Comparison of ENCODE assay signal across 17 mouse cellular contexts in the genomic region with DNA sequence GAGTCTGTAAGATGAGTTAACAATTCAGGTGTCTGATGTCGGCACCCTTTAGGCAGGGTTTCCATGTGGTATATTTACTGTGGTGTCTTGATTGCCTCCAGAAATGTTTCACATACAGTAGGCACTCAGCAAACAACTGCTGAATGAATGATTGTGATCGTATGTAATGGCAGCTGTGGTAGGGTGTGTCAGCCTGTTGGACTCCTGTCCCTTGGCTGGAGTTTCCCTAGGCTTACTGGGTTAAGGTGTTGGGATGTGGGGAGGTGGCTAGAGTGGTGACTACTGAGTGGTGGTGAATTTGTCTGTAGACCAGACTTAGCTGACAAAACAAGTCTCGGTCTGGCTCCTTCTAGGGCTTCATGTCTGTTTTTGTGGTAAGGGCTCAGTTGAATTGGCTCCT. TPM values are rescaled to one million over a fixed set of nuclear protein-coding genes. Genes with fewer than 3 reads are reported as not detected.
DNase-seq lines count a peak whose midpoint lies in the region; TF ChIP-seq lines count a peak whose summit lies in the region.
"Had no signal": no experiment of that assay in that cellular context is flagged by ENCODE, and none has a peak within 500 bp of the region (broad histone marks: within the 10 kb centered on the region; RNA-seq: fewer than 3 reads in every experiment).

No protein-coding gene starts in this region.

- H3K36me3 ChIP-seq in myocyte (ENCODE audit: control insufficient read depth, insufficient read depth), result peaks cover 13% of the 10 kb centered on the region

- TF ChIP-seq CTCF in gastrocnemius, adult 2 months (IDR thresholded peaks at IDR 0.05), result no peak
- no peak for TF ChIP-seq CTCF in layer of hippocampus, adult 2 months (conservative IDR thresholded peaks at IDR 0.05)

- no peak for TF ChIP-seq POLR2A in myocyte (IDR thresholded peaks at IDR 0.05; ENCODE audit: insufficient read length, low read depth)

- no peak overlapping the region for H3ac ChIP-seq in myocyte (ENCODE audit: control insufficient read depth, insufficient read length)

- H3K27ac ChIP-seq in gastrocnemius, adult 2 months, result peak overlapping the region; percentile 4; the same call in 1 of the 2 replicates
- H3K27ac ChIP-seq in layer of hippocampus, adult 2 months, result peak overlapping the region; percentile 82
- H3K27ac ChIP-seq: embryonic facial prominence, embryonic 13.5 days; hindbrain, embryonic 12.5 days had no signal

- intact Hi-C loops in gastrocnemius, adult 2 months (cut with DNase I), result no loop called here
- intact Hi-C loops in gastrocnemius, postnatal 36 days (cut with DNase I), result no loop called here

- DNase-seq in gastrocnemius, adult 2 months, result no peak
- DNase-seq in gastrocnemius, postnatal 36 days, result no peak
- DNase-seq in layer of hippocampus, adult 2 months (ENCODE audit: low spot score in 2 of 2), result no peak
- no peak for DNase-seq in layer of hippocampus, postnatal 25 days (ENCODE audit: extremely low spot score in 1 of 2, low spot score in 1 of 2)
- no peak for DNase-seq in kidney, postnatal 4 days
- DNase-seq: adrenal gland, postnatal 25 days; gastrocnemius, postnatal 25 days; heart, adult 11 months; heart, postnatal 36 days; kidney, adult 11 months had no signal

- no peak overlapping the region for H3K4me3 ChIP-seq in gastrocnemius, adult 2 months
- H3K4me3 ChIP-seq in layer of hippocampus, adult 2 months, result no peak overlapping the region
- no peak overlapping the region for H3K4me3 ChIP-seq in myocyte
- H3K4me3 ChIP-seq: embryonic facial prominence, embryonic 13.5 days; heart, embryonic 13.5 days; hindbrain, embryonic 12.5 days had no signal

- no peaks in the 10 kb centered on the region for H3K27me3 ChIP-seq in myocyte (ENCODE audit: control insufficient read depth, insufficient read depth, insufficient read length)
- H3K27me3 ChIP-seq: embryonic facial prominence, embryonic 13.5 days; heart, embryonic 13.5 days; hindbrain, embryonic 12.5 days had no signal

- H3K4me2 ChIP-seq in myocyte (ENCODE audit: low read depth), result peak overlapping the region; percentile 55
- H3K4me2 ChIP-seq: embryonic facial prominence, embryonic 13.5 days; heart, embryonic 13.5 days; hindbrain, embryonic 12.5 days had no signal

- H3K79me2 ChIP-seq in myocyte (ENCODE audit: control insufficient read depth, insufficient read depth), result peaks cover 64% of the 10 kb centered on the region

TF ChIP-seq in myocyte, 11 proteins besides CTCF, POLR2A, EP300 and RAD21:
- TF ChIP-seq MYOG (IDR thresholded peaks at IDR 0.05; ENCODE audit: control insufficient read depth in 1 of 3, insufficient read depth in 1 of 3, insufficient read length in 2 of 3, low read depth in 2 of 3) (peak in 2 of 3 experiments; percentile 52 to 54), MYOD1 (IDR thresholded peaks at IDR 0.05; ENCODE audit: control insufficient read depth in 1 of 3, insufficient read length in 2 of 3, low read depth in 2 of 3) (peak in 2 of 3 experiments; percentile 34 to 67), MAX (IDR thresholded peaks at IDR 0.05; ENCODE audit: low read depth) (no peak), CEBPB (IDR thresholded peaks at IDR 0.05; ENCODE audit: insufficient read depth, poor library complexity, severe bottlenecking) (no peak)

RNA-seq across cellular contexts. Expression of gene Akt2, which starts 19.0 kb away (rescaled TPM):
- 100 to 1,000 TPM; 194 to 199 TPM for total RNA-seq in gastrocnemius, adult 2 months (2021)
- total RNA-seq in gastrocnemius, postnatal 36 days (2021), result 100 to 1,000 TPM; 135 to 142 TPM
- 10 to 100 TPM; 87.0 to 99.1 TPM for total RNA-seq in layer of hippocampus, adult 2 months (2021)
- total RNA-seq in layer of hippocampus, postnatal 25 days (2021), result 100 to 1,000 TPM in 1 of 2 experiments, 10 to 100 TPM in 1; 93.8 to 122 TPM
- 343 TPM for polyA plus RNA-seq in myocyte (2012; fragmentation: generic; extraction: Trizol)

RNA-seq across cellular contexts. Expression of gene Ttc9b, which starts 43.3 kb away (rescaled TPM):
- not detected for total RNA-seq in gastrocnemius, adult 2 months (2021)
- total RNA-seq in gastrocnemius, postnatal 36 days (2021), result not detected
- 10 to 100 TPM; 42.6 to 47.5 TPM for total RNA-seq in layer of hippocampus, adult 2 months (2021)
- 10 to 100 TPM; 55.0 to 59.8 TPM for total RNA-seq in layer of hippocampus, postnatal 25 days (2021)
- 0.20 TPM for polyA plus RNA-seq in myocyte (2012; fragmentation: generic; extraction: Trizol)
- total RNA-seq: adrenal gland, adult 2 months; adrenal gland, postnatal 25 days; gastrocnemius, adult 18-20 months; gastrocnemius, postnatal 25 days; heart, postnatal 36 days had no signal
- polyA plus RNA-seq: heart, postnatal 0 days had no signal

RNA-seq across cellular contexts. Expression of gene 2310022A10Rik, which starts 57.3 kb away (rescaled TPM):
- total RNA-seq in gastrocnemius, adult 2 months (2021), result 100 to 1,000 TPM; 107 to 123 TPM
- total RNA-seq in gastrocnemius, postnatal 36 days (2021), result 100 to 1,000 TPM in 1 of 2 experiments, 10 to 100 TPM in 1; 96.8 to 127 TPM
- 10 to 100 TPM; 25.5 to 25.6 TPM for total RNA-seq in layer of hippocampus, adult 2 months (2021)
- total RNA-seq in layer of hippocampus, postnatal 25 days (2021), result 10 to 100 TPM; 23.5 to 24.2 TPM
- 35.5 TPM for polyA plus RNA-seq in myocyte (2012; fragmentation: generic; extraction: Trizol)

RNA-seq across cellular contexts. Expression of gene Pld3, which starts 57.4 kb away (rescaled TPM):
- 10 to 100 TPM; 14.5 to 17.2 TPM for total RNA-seq in gastrocnemius, adult 2 months (2021)
- total RNA-seq in gastrocnemius, postnatal 36 days (2021), result 10 to 100 TPM; 12.6 to 13.6 TPM
- total RNA-seq in layer of hippocampus, adult 2 months (2021), result 100 to 1,000 TPM; 573 to 583 TPM
- total RNA-seq in layer of hippocampus, postnatal 25 days (2021), result 100 to 1,000 TPM; 625 to 635 TPM
- polyA plus RNA-seq in myocyte (2012; fragmentation: generic; extraction: Trizol), result 132 TPM

Comparison
In these comparisons a context has a peak if more than half of its experiments do, and no peak if none do; other contexts are left out.
1. RNA of gene Ttc9b, which starts 43.3 kb away (total RNA-seq): 55.0 to 59.8 TPM in layer of hippocampus, postnatal 25 days and 42.6 to 47.5 TPM in layer of hippocampus, adult 2 months; not detected in gastrocnemius, adult 2 months and not detected in gastrocnemius, postnatal 36 days; every median in the first group is over 10 times any median in the second.